Mouse (Mus musculus) forebrain, embryonic 15.5 days (tissue): ENCODE measurements at regions not wholly inside any gene's neighbourhood (a gene's known extent, or its start where the extent isn't known, plus 50 kb on each side); places are given as distances from the start of the nearest gene placed in this dataset.

ENCODE experiments used
- ATAC-seq: fragments of 200-750 bp; cut with Nextera tagmentation; replicated peaks from 2 replicates; pipeline ENCODE4 v1.8.0; 2017; ENCODE audit warnings: mild to moderate bottlenecking, moderate TSS enrichment, moderate library complexity
- H3K27ac ChIP-seq: fragments of 300-500 bp; sonication (generic); replicated peaks from 2 replicates; pipeline ENCODE4 v1.5.1; 2015; ENCODE audit warnings: mild to moderate bottlenecking, inconsistent platforms
- H3K27me3 ChIP-seq: fragments of 300-500 bp; sonication (generic); 2 replicates; pipeline ENCODE4 v1.6.1; 2015; ENCODE audit warnings: inconsistent platforms
- H3K36me3 ChIP-seq: fragments of 300-500 bp; sonication (generic); 2 replicates; pipeline ENCODE4 v1.6.1; 2015; ENCODE audit warnings: mild to moderate bottlenecking, inconsistent platforms
- H3K4me1 ChIP-seq: fragments of 300-500 bp; sonication (generic); 2 replicates; pipeline ENCODE4 v1.6.1; 2015; ENCODE audit warnings: inconsistent platforms
- H3K4me2 ChIP-seq: fragments of 300-500 bp; sonication (generic); replicated peaks from 2 replicates; pipeline ENCODE4 v1.6.1; 2015; ENCODE audit warnings: mild to moderate bottlenecking, inconsistent platforms
- H3K4me3 ChIP-seq: fragments of 300-500 bp; sonication (generic); 2 replicates; pipeline ENCODE4 v1.5.1; 2015; ENCODE audit warnings: mild to moderate bottlenecking, inconsistent platforms
- H3K9ac ChIP-seq: fragments of 300-500 bp; sonication (generic); replicated peaks from 2 replicates; pipeline ENCODE4 v1.6.1; 2015; ENCODE audit warnings: mild to moderate bottlenecking, inconsistent platforms
- H3K9me3 ChIP-seq: fragments of 300-500 bp; sonication (generic); 2 replicates; pipeline ENCODE4 v1.6.1; 2016; ENCODE audit warnings: inconsistent platforms
- WGBS: fragments of 180-500 bp; shearing (Covaris S2); methylation state at CpG from one replicate; pipeline ENCODE4 v1.1.7; 2015; ENCODE audit warnings: mixed read lengths; 5-methylcytosine and 5-hydroxymethylcytosine counted together

- Histone ChIP-seq H3K4me2 (no peak overlapping the region), H3K4me1 (no peaks in the 10 kb centered on the region), H3K27me3 (no peaks in the 10 kb centered on the region), H3K4me3 (no peak overlapping the region), H3K9ac (no peak overlapping the region), H3K36me3 (no peaks in the 10 kb centered on the region), H3K27ac (no peak overlapping the region), H3K9me3 (no peaks in the 10 kb centered on the region)
- 85% methylated on average over 7 of the region's 7 CpGs for WGBS
- ATAC-seq, result no peak
These were observed 68.3 kb upstream of the Picalm start for GRCm38 (mm10) chr7:90061701-90062100.

- H3K9me3 ChIP-seq, result no peaks in the 10 kb centered on the region
- no peak overlapping the region for H3K4me3 ChIP-seq
- H3K36me3 ChIP-seq, result no peaks in the 10 kb centered on the region
- no peak overlapping the region for H3K9ac ChIP-seq
- H3K27ac ChIP-seq, result no peak overlapping the region
- no peaks in the 10 kb centered on the region for H3K27me3 ChIP-seq
- H3K4me2 ChIP-seq, result no peak overlapping the region
- no peaks in the 10 kb centered on the region for H3K4me1 ChIP-seq
- WGBS, result 88% methylated on average over 9 of the region's 9 CpGs
- ATAC-seq, result no peak
These were observed 67.1 kb upstream of the Picalm start for GRCm38 (mm10) chr7:90062874-90063273.

GRCm38 (mm10) chr7:90064198-90064597 is 65.8 kb upstream of the Picalm start:
- ATAC-seq, result no peak
- Histone ChIP-seq H3K36me3 (no peaks in the 10 kb centered on the region), H3K9me3 (no peaks in the 10 kb centered on the region), H3K27me3 (no peaks in the 10 kb centered on the region), H3K27ac (no peak overlapping the region), H3K4me2 (no peak overlapping the region), H3K4me3 (no peak overlapping the region), H3K9ac (no peak overlapping the region), H3K4me1 (no peaks in the 10 kb centered on the region)
- 90% methylated on average over 1 of the region's 1 CpGs for WGBS

- ATAC-seq, result no peak
- no peak overlapping the region for H3K4me3 ChIP-seq
- no peak overlapping the region for H3K27ac ChIP-seq
- no peaks in the 10 kb centered on the region for H3K9me3 ChIP-seq
- no peaks in the 10 kb centered on the region for H3K27me3 ChIP-seq
- 89% methylated on average over 9 of the region's 9 CpGs for WGBS
- H3K4me2 ChIP-seq, result no peak overlapping the region
- H3K9ac ChIP-seq, result no peak overlapping the region
- H3K36me3 ChIP-seq, result no peaks in the 10 kb centered on the region
- no peaks in the 10 kb centered on the region for H3K4me1 ChIP-seq
These were observed 64.6 kb upstream of the Picalm start for GRCm38 (mm10) chr7:90065269-90065955.

- Histone ChIP-seq H3K9me3 (no peaks in the 10 kb centered on the region), H3K27ac (no peak overlapping the region), H3K4me3 (no peak overlapping the region), H3K36me3 (no peaks in the 10 kb centered on the region), H3K27me3 (no peaks in the 10 kb centered on the region), H3K4me1 (no peaks in the 10 kb centered on the region), H3K4me2 (no peak overlapping the region), H3K9ac (no peak overlapping the region)
- 87% methylated on average over 5 of the region's 5 CpGs for WGBS
- no peak for ATAC-seq
These were observed 63.7 kb upstream of the Picalm start for GRCm38 (mm10) chr7:90066275-90066674.

- Histone ChIP-seq H3K4me2 (no peak overlapping the region), H3K27ac (no peak overlapping the region), H3K4me3 (no peak overlapping the region), H3K9me3 (no peaks in the 10 kb centered on the region), H3K27me3 (no peaks in the 10 kb centered on the region), H3K9ac (no peak overlapping the region), H3K36me3 (no peaks in the 10 kb centered on the region), H3K4me1 (no peaks in the 10 kb centered on the region)
- no peak for ATAC-seq
- WGBS, result 90% methylated on average over 3 of the region's 3 CpGs
These were observed 61.9 kb upstream of the Picalm start for GRCm38 (mm10) chr7:90067961-90068665.

- H3K27me3 ChIP-seq, result no peaks in the 10 kb centered on the region
- no peaks in the 10 kb centered on the region for H3K4me1 ChIP-seq
- H3K27ac ChIP-seq, result no peak overlapping the region
- no peak overlapping the region for H3K9ac ChIP-seq
- no peak for ATAC-seq
- no peak overlapping the region for H3K4me3 ChIP-seq
- H3K9me3 ChIP-seq, result no peaks in the 10 kb centered on the region
- WGBS, result 78% methylated on average over 7 of the region's 7 CpGs
- H3K4me2 ChIP-seq, result no peak overlapping the region
- H3K36me3 ChIP-seq, result no peaks in the 10 kb centered on the region
These were observed 59.7 kb upstream of the Picalm start for GRCm38 (mm10) chr7:90070267-90070666.

GRCm38 (mm10) chr7:90073865-90074264 is 56.1 kb upstream of the Picalm start:
- no peak overlapping the region for H3K4me3 ChIP-seq
- no peak for ATAC-seq

GRCm38 (mm10) chr7:90074592-90074991 is 55.4 kb upstream of the Picalm start:
- no peak overlapping the region for H3K4me2 ChIP-seq
- no peak overlapping the region for H3K4me3 ChIP-seq
- WGBS, result 81% methylated on average over 2 of the region's 2 CpGs
- ATAC-seq, result no peak
- no peaks in the 10 kb centered on the region for H3K27me3 ChIP-seq
- H3K27ac ChIP-seq, result no peak overlapping the region
- H3K9ac ChIP-seq, result no peak overlapping the region
- no peaks in the 10 kb centered on the region for H3K36me3 ChIP-seq
- no peaks in the 10 kb centered on the region for H3K9me3 ChIP-seq
- H3K4me1 ChIP-seq, result no peaks in the 10 kb centered on the region

More at GRCm38 (mm10) chr7:90073865-90074264, 56.1 kb upstream of the Picalm start:
- Histone ChIP-seq H3K27me3 (no peaks in the 10 kb centered on the region), H3K9me3 (no peaks in the 10 kb centered on the region), H3K27ac (no peak overlapping the region), H3K4me2 (no peak overlapping the region), H3K36me3 (no peaks in the 10 kb centered on the region), H3K9ac (no peak overlapping the region), H3K4me1 (no peaks in the 10 kb centered on the region)
- 91% methylated on average over 5 of the region's 5 CpGs for WGBS

GRCm38 (mm10) chr7:90077565-90077964 is 52.4 kb upstream of the Picalm start:
- Histone ChIP-seq H3K27ac (no peak overlapping the region), H3K4me3 (no peak overlapping the region), H3K4me1 (no peaks in the 10 kb centered on the region), H3K4me2 (no peak overlapping the region), H3K9ac (no peak overlapping the region), H3K27me3 (no peaks in the 10 kb centered on the region), H3K36me3 (no peaks in the 10 kb centered on the region), H3K9me3 (no peaks in the 10 kb centered on the region)
- ATAC-seq, result no peak
- 87% methylated on average over 2 of the region's 2 CpGs for WGBS

- no peak overlapping the region for H3K9ac ChIP-seq
- 65% methylated on average over 7 of the region's 7 CpGs for WGBS
- no peak overlapping the region for H3K27ac ChIP-seq
- H3K36me3 ChIP-seq, result no peaks in the 10 kb centered on the region
- ATAC-seq, result no peak
- H3K9me3 ChIP-seq, result no peaks in the 10 kb centered on the region
- H3K4me2 ChIP-seq, result no peak overlapping the region
- no peaks in the 10 kb centered on the region for H3K4me1 ChIP-seq
- no peak overlapping the region for H3K4me3 ChIP-seq
- no peaks in the 10 kb centered on the region for H3K27me3 ChIP-seq
These were observed 49.8 kb upstream of the Picalm start for GRCm38 (mm10) chr7:90080083-90080772.
